In genomic region chr17:34941344-34942041, GRCm38 (mm10) we compare ENCODE assay signal across 8 mouse cellular contexts. TPM values are rescaled to one million over a fixed set of nuclear protein-coding genes. Genes with fewer than 3 reads are reported as not detected.
DNase-seq lines count a peak whose midpoint lies in the region; ATAC-seq and TF ChIP-seq lines count a peak whose summit lies in the region.

No protein-coding gene starts in this region.

- H3K4me3 ChIP-seq in left cerebral cortex, adult 2 months, result peak overlapping the region; percentile 28; the same call in 1 of the 2 replicates
- peak overlapping the region; percentile 20 for H3K4me3 ChIP-seq in embryonic facial prominence, embryonic 14.5 days (ENCODE audit: low read depth, low read length)
- peak overlapping the region; percentile 6; the same call in 1 of the 2 replicates for H3K4me3 ChIP-seq in hindbrain, embryonic 14.5 days (replicated peaks; ENCODE audit: low read length)
- peak overlapping the region; percentile 53 for H3K4me3 ChIP-seq in midbrain, embryonic 10.5 days

- intact Hi-C loops in left cerebral cortex, adult 2 months (cut with DNase I), result no loop called here

- no peak for DNase-seq in left cerebral cortex, adult 2 months (ENCODE audit: extremely low spot score in 1 of 2, low spot score in 2 of 2)
- no peak for DNase-seq in left cerebral cortex, adult 18-20 months (ENCODE audit: low spot score in 2 of 2)
- no peak for DNase-seq in embryonic facial prominence, embryonic 14.5 days (ENCODE audit: low spot score)
- DNase-seq in hindbrain, embryonic 14.5 days (ENCODE audit: low spot score), result no peak
- DNase-seq in midbrain, embryonic 10.5 days (ENCODE audit: low spot score), result peak; percentile 64
- no peak for DNase-seq in frontal cortex, postnatal 10 days (ENCODE audit: low spot score in 2 of 2)
- no peak for DNase-seq in layer of hippocampus, adult 18-20 months (ENCODE audit: low spot score in 2 of 2)
- no peak for DNase-seq in right cerebral cortex, postnatal 4 days

- peak; percentile 22; the same call in 1 of the 2 replicates for ATAC-seq in embryonic facial prominence, embryonic 14.5 days (ENCODE audit: low read depth)
- no peak for ATAC-seq in hindbrain, embryonic 14.5 days (ENCODE audit: low FRiP score)

- H3K9ac ChIP-seq in embryonic facial prominence, embryonic 14.5 days (ENCODE audit: low read depth, low read length), result peak overlapping the region; percentile 51
- peak overlapping the region; percentile 31; the same call in 1 of the 2 replicates for H3K9ac ChIP-seq in hindbrain, embryonic 14.5 days

- WGBS in embryonic facial prominence, embryonic 14.5 days, result 6% methylated on average over 15 of the region's 15 CpGs
- 9% methylated on average over 15 of the region's 15 CpGs for WGBS in hindbrain, embryonic 14.5 days
- 8% methylated on average over 15 of the region's 15 CpGs for WGBS in midbrain, embryonic 10.5 days

- no peak for TF ChIP-seq CTCF in left cerebral cortex, adult 2 months (IDR thresholded peaks at IDR 0.05)

- H3K9me3 ChIP-seq in embryonic facial prominence, embryonic 14.5 days (ENCODE audit: control insufficient read depth, low read length), result no peaks in the 10 kb centered on the region
- H3K9me3 ChIP-seq in hindbrain, embryonic 14.5 days (ENCODE audit: control insufficient read depth, low read length), result no peaks in the 10 kb centered on the region
- H3K9me3 ChIP-seq in midbrain, embryonic 10.5 days (replicated peaks), result no peaks in the 10 kb centered on the region

- H3K4me1 ChIP-seq in embryonic facial prominence, embryonic 14.5 days (ENCODE audit: control insufficient read depth, insufficient read depth, low read length), result peaks cover 5% of the 10 kb centered on the region; the same call in 1 of the 2 replicates
- no peaks in the 10 kb centered on the region for H3K4me1 ChIP-seq in hindbrain, embryonic 14.5 days (replicated peaks; ENCODE audit: control insufficient read depth, insufficient read depth, low read length)
- peaks cover 8% of the 10 kb centered on the region for H3K4me1 ChIP-seq in midbrain, embryonic 10.5 days

- H3K27me3 ChIP-seq in embryonic facial prominence, embryonic 14.5 days (replicated peaks; ENCODE audit: control insufficient read depth, insufficient read depth, low read length), result no peaks in the 10 kb centered on the region
- H3K27me3 ChIP-seq in hindbrain, embryonic 14.5 days (ENCODE audit: control insufficient read depth, insufficient read depth, low read length), result no peaks in the 10 kb centered on the region
- H3K27me3 ChIP-seq in midbrain, embryonic 10.5 days (ENCODE audit: low read depth, poor library complexity, severe bottlenecking), result no peaks in the 10 kb centered on the region

- no peaks in the 10 kb centered on the region for H3K36me3 ChIP-seq in embryonic facial prominence, embryonic 14.5 days (ENCODE audit: control insufficient read depth, insufficient read depth, low read length)
- peaks cover 9% of the 10 kb centered on the region; the same call in 1 of the 2 replicates for H3K36me3 ChIP-seq in hindbrain, embryonic 14.5 days (replicated peaks; ENCODE audit: control insufficient read depth, insufficient read depth)
- no peaks in the 10 kb centered on the region for H3K36me3 ChIP-seq in midbrain, embryonic 10.5 days

- H3K4me2 ChIP-seq in embryonic facial prominence, embryonic 14.5 days (ENCODE audit: low read depth, low read length), result peak overlapping the region; percentile 50
- peak overlapping the region; percentile 42 for H3K4me2 ChIP-seq in hindbrain, embryonic 14.5 days (replicated peaks)

- no peak overlapping the region for H3K27ac ChIP-seq in left cerebral cortex, adult 2 months
- no peak overlapping the region for H3K27ac ChIP-seq in embryonic facial prominence, embryonic 14.5 days (replicated peaks; ENCODE audit: low read depth, low read length)
- H3K27ac ChIP-seq in hindbrain, embryonic 14.5 days, result no peak overlapping the region
- peak overlapping the region; percentile 83 for H3K27ac ChIP-seq in midbrain, embryonic 10.5 days (replicated peaks)

RNA-seq across cellular contexts. Expression of gene Neu1, which starts 10.4 kb away (rescaled TPM):
- 10 to 100 TPM; 41.6 to 47.3 TPM for total RNA-seq in left cerebral cortex, adult 2 months (2021)
- 10 to 100 TPM; 46.2 to 48.4 TPM for total RNA-seq in left cerebral cortex, adult 18-20 months (2021)
- 15.0 and 15.4 TPM in 2 replicates for polyA plus RNA-seq in embryonic facial prominence, embryonic 14.5 days (2014; fragmentation: Nextera tagmentation; extraction: Ambion mirVana)
- polyA plus RNA-seq in hindbrain, embryonic 14.5 days (2014; fragmentation: Nextera tagmentation; extraction: Ambion mirVana), result 26.9 and 27.2 TPM in 2 replicates
- polyA plus RNA-seq in midbrain, embryonic 10.5 days (2016; fragmentation: Nextera tagmentation; extraction: Ambion mirVana), result 16.1 and 19.2 TPM in 2 replicates
- total RNA-seq in layer of hippocampus, adult 18-20 months (2021), result 10 to 100 TPM; 41.4 to 44.2 TPM

RNA-seq across cellular contexts. Expression of gene Hspa1b, which starts 17.5 kb away (rescaled TPM):
- total RNA-seq in left cerebral cortex, adult 2 months (2021), result 10 to 100 TPM; 18.8 to 22.1 TPM
- 10 to 100 TPM; 21.5 to 31.4 TPM for total RNA-seq in left cerebral cortex, adult 18-20 months (2021)
- polyA plus RNA-seq in embryonic facial prominence, embryonic 14.5 days (2014; fragmentation: Nextera tagmentation; extraction: Ambion mirVana), result 0.69 and 2.3 TPM in 2 replicates
- polyA plus RNA-seq in hindbrain, embryonic 14.5 days (2014; fragmentation: Nextera tagmentation; extraction: Ambion mirVana), result 0.34 and 0.56 TPM in 2 replicates
- polyA plus RNA-seq in midbrain, embryonic 10.5 days (2016; fragmentation: Nextera tagmentation; extraction: Ambion mirVana), result 0.19 TPM in 1 of 2 replicates, not detected in the other
- 10 to 100 TPM; 27.5 to 37.5 TPM for total RNA-seq in layer of hippocampus, adult 18-20 months (2021)

RNA-seq across cellular contexts. Expression of gene Slc44a4, which starts 27.2 kb away (rescaled TPM):
- under 1 TPM; 0.45 to 0.79 TPM for total RNA-seq in left cerebral cortex, adult 2 months (2021)
- total RNA-seq in left cerebral cortex, adult 18-20 months (2021), result under 1 TPM; 0.30 to 0.45 TPM
- 0.14 and 0.53 TPM in 2 replicates for polyA plus RNA-seq in embryonic facial prominence, embryonic 14.5 days (2014; fragmentation: Nextera tagmentation; extraction: Ambion mirVana)
- 0.11 and 0.12 TPM in 2 replicates for polyA plus RNA-seq in hindbrain, embryonic 14.5 days (2014; fragmentation: Nextera tagmentation; extraction: Ambion mirVana)
- not detected in 2 replicates for polyA plus RNA-seq in midbrain, embryonic 10.5 days (2016; fragmentation: Nextera tagmentation; extraction: Ambion mirVana)
- total RNA-seq in layer of hippocampus, adult 18-20 months (2021), result under 1 TPM in 1 of 2 experiments, not detected in 1; 0.43 TPM

RNA-seq across cellular contexts. Expression of gene Gm20481, which starts 28.2 kb away (rescaled TPM):
- total RNA-seq in left cerebral cortex, adult 2 months (2021), result not detected
- total RNA-seq in left cerebral cortex, adult 18-20 months (2021), result under 1 TPM in 1 of 2 experiments, not detected in 1; 0.72 TPM
- not detected in 2 replicates for polyA plus RNA-seq in embryonic facial prominence, embryonic 14.5 days (2014; fragmentation: Nextera tagmentation; extraction: Ambion mirVana)
- not detected in 2 replicates for polyA plus RNA-seq in hindbrain, embryonic 14.5 days (2014; fragmentation: Nextera tagmentation; extraction: Ambion mirVana)
- 0.27 TPM in 1 of 2 replicates, not detected in the other for polyA plus RNA-seq in midbrain, embryonic 10.5 days (2016; fragmentation: Nextera tagmentation; extraction: Ambion mirVana)
- total RNA-seq in layer of hippocampus, adult 18-20 months (2021), result not detected

RNA-seq across cellular contexts. Expression of gene Hspa1a, which starts 30.5 kb away (rescaled TPM):
- 10 to 100 TPM; 14.5 to 17.2 TPM for total RNA-seq in left cerebral cortex, adult 2 months (2021)
- 10 to 100 TPM; 22.1 to 23.4 TPM for total RNA-seq in left cerebral cortex, adult 18-20 months (2021)
- polyA plus RNA-seq in embryonic facial prominence, embryonic 14.5 days (2014; fragmentation: Nextera tagmentation; extraction: Ambion mirVana), result 7.3 TPM in 2 replicates
- polyA plus RNA-seq in hindbrain, embryonic 14.5 days (2014; fragmentation: Nextera tagmentation; extraction: Ambion mirVana), result 7.5 and 11.6 TPM in 2 replicates
- 1.3 and 1.6 TPM in 2 replicates for polyA plus RNA-seq in midbrain, embryonic 10.5 days (2016; fragmentation: Nextera tagmentation; extraction: Ambion mirVana)
- 10 to 100 TPM; 24.3 to 27.8 TPM for total RNA-seq in layer of hippocampus, adult 18-20 months (2021)
